Comparison of ENCODE assay signal across 29 mouse cellular contexts in genomic region chr12:105805790-105806189, GRCm38 (mm10). TPM values are rescaled to one million over a fixed set of nuclear protein-coding genes. Genes with fewer than 3 reads are reported as not detected.
DNase-seq lines count a peak whose midpoint lies in the region; ATAC-seq lines count a peak whose summit lies in the region.
"Had no signal": no experiment of that assay in that cellular context is flagged by ENCODE, and none has a peak within 500 bp of the region (broad histone marks: within the 10 kb centered on the region; RNA-seq: fewer than 3 reads in every experiment).

No protein-coding gene starts in this region.

- H3K4me2 ChIP-seq in liver, embryonic 16.5 days (ENCODE audit: low read depth, low read length) = no peak overlapping the region
- no peak overlapping the region for H3K4me2 ChIP-seq in liver, embryonic 12.5 days
- no peak overlapping the region for H3K4me2 ChIP-seq in intestine, embryonic 16.5 days (ENCODE audit: low read depth, low read length)
- no peak overlapping the region for H3K4me2 ChIP-seq in stomach, embryonic 16.5 days (ENCODE audit: low read depth, low read length)
- H3K4me2 ChIP-seq: embryonic facial prominence, embryonic 12.5 days; embryonic facial prominence, embryonic 15.5 days; heart, embryonic 12.5 days; heart, embryonic 15.5 days; hindbrain, embryonic 14.5 days had no signal

- no peak overlapping the region for H3K4me3 ChIP-seq in liver, embryonic 16.5 days (ENCODE audit: low read depth, low read length)
- H3K4me3 ChIP-seq in liver, embryonic 12.5 days = no peak overlapping the region
- no peak overlapping the region for H3K4me3 ChIP-seq in intestine, embryonic 16.5 days (ENCODE audit: low read length)
- no peak overlapping the region for H3K4me3 ChIP-seq in stomach, embryonic 16.5 days (replicated peaks; ENCODE audit: low read length)
- H3K4me3 ChIP-seq: embryonic facial prominence, embryonic 12.5 days; embryonic facial prominence, embryonic 15.5 days; gastrocnemius, adult 2 months; heart, embryonic 12.5 days; heart, embryonic 15.5 days; hindbrain, embryonic 10.5 days had no signal

- no peaks in the 10 kb centered on the region for H3K9me3 ChIP-seq in liver, embryonic 16.5 days (replicated peaks; ENCODE audit: control insufficient read depth, low read length)
- H3K9me3 ChIP-seq in liver, embryonic 12.5 days (replicated peaks) = no peaks in the 10 kb centered on the region
- no peaks in the 10 kb centered on the region for H3K9me3 ChIP-seq in intestine, embryonic 16.5 days (ENCODE audit: control insufficient read depth, low read length)
- H3K9me3 ChIP-seq in stomach, embryonic 16.5 days (replicated peaks; ENCODE audit: control insufficient read depth, low read length) = no peaks in the 10 kb centered on the region
- H3K9me3 ChIP-seq: embryonic facial prominence, embryonic 12.5 days; embryonic facial prominence, embryonic 15.5 days; G1E; heart, embryonic 12.5 days; heart, embryonic 15.5 days; hindbrain, embryonic 10.5 days had no signal

- no peak overlapping the region for H3K9ac ChIP-seq in liver, embryonic 16.5 days (ENCODE audit: low read depth, low read length)
- H3K9ac ChIP-seq in liver, embryonic 12.5 days = no peak overlapping the region
- H3K9ac ChIP-seq in intestine, embryonic 16.5 days (ENCODE audit: low read depth, low read length) = no peak overlapping the region
- H3K9ac ChIP-seq in stomach, embryonic 16.5 days (ENCODE audit: low read length) = no peak overlapping the region
- H3K9ac ChIP-seq: embryonic facial prominence, embryonic 12.5 days; embryonic facial prominence, embryonic 15.5 days; forebrain, postnatal 0 days; heart, embryonic 12.5 days; heart, embryonic 15.5 days; hindbrain, embryonic 14.5 days had no signal

- peak; percentile 53; the same call in 1 of the 2 replicates for ATAC-seq in liver, embryonic 16.5 days (ENCODE audit: low read depth)
- ATAC-seq in liver, embryonic 12.5 days = no peak
- ATAC-seq in intestine, embryonic 16.5 days = peak; percentile 91
- ATAC-seq in stomach, embryonic 16.5 days (ENCODE audit: insufficient read depth, low FRiP score) = peak; percentile 74
- no peak for ATAC-seq in monocyte, adult 5-6 weeks (replicated peaks; ENCODE audit: insufficient number of reproducible peaks, low FRiP score, low TSS enrichment, poor library complexity, severe bottlenecking)
- ATAC-seq: forebrain, embryonic 14.5 days; forebrain, postnatal 0 days; Patski had no signal

- DNase-seq in thymus, postnatal 14 days = no peak
- no peak for DNase-seq in kidney, adult 18-20 months
- DNase-seq: adrenal gland, postnatal 14 days; B cell, adult 2 months; cerebellum, adult 11 months; cerebellum, adult 2 months; cerebellum, adult 9-11 months; cerebellum, postnatal 25 days; forebrain, postnatal 0 days; gastrocnemius, adult 2 months; gastrocnemius, postnatal 14 days; heart, adult 11 months; heart, postnatal 10 days; heart, postnatal 36 days had no signal

- no peaks in the 10 kb centered on the region for H3K27me3 ChIP-seq in liver, embryonic 16.5 days (ENCODE audit: control insufficient read depth, insufficient read depth, low read depth, low read length)
- no peaks in the 10 kb centered on the region for H3K27me3 ChIP-seq in liver, embryonic 12.5 days (replicated peaks)
- no peaks in the 10 kb centered on the region for H3K27me3 ChIP-seq in intestine, embryonic 16.5 days (replicated peaks; ENCODE audit: control insufficient read depth, insufficient read depth, low read length)
- no peaks in the 10 kb centered on the region for H3K27me3 ChIP-seq in stomach, embryonic 16.5 days (ENCODE audit: control insufficient read depth, insufficient read depth, low read length)
- H3K27me3 ChIP-seq: CH12.LX; embryonic facial prominence, embryonic 12.5 days; embryonic facial prominence, embryonic 15.5 days; heart, embryonic 12.5 days; heart, embryonic 15.5 days; Patski had no signal

- H3K27ac ChIP-seq in liver, embryonic 16.5 days (ENCODE audit: low read length) = no peak overlapping the region
- no peak overlapping the region for H3K27ac ChIP-seq in liver, embryonic 12.5 days
- no peak overlapping the region for H3K27ac ChIP-seq in intestine, embryonic 16.5 days (ENCODE audit: low read length)
- no peak overlapping the region for H3K27ac ChIP-seq in stomach, embryonic 16.5 days (ENCODE audit: low read length)
- H3K27ac ChIP-seq: embryonic facial prominence, embryonic 12.5 days; embryonic facial prominence, embryonic 15.5 days; gastrocnemius, adult 2 months; heart, embryonic 15.5 days; hindbrain, embryonic 10.5 days; hindbrain, embryonic 14.5 days had no signal

- 79% methylated on average over 3 of the region's 3 CpGs for WGBS in liver, embryonic 16.5 days (ENCODE audit: insufficient replicate concordance)
- WGBS in liver, embryonic 12.5 days (ENCODE audit: insufficient replicate concordance) = 82% methylated on average over 3 of the region's 3 CpGs
- 71% methylated on average over 3 of the region's 3 CpGs for WGBS in intestine, embryonic 16.5 days
- 70% methylated on average over 3 of the region's 3 CpGs for WGBS in stomach, embryonic 16.5 days

- peaks cover 50% of the 10 kb centered on the region for H3K36me3 ChIP-seq in liver, embryonic 16.5 days (ENCODE audit: control insufficient read depth, insufficient read depth)
- peaks cover 99% of the 10 kb centered on the region for H3K36me3 ChIP-seq in liver, embryonic 12.5 days
- H3K36me3 ChIP-seq in intestine, embryonic 16.5 days (ENCODE audit: control insufficient read depth, insufficient read depth, low read length) = no peaks in the 10 kb centered on the region
- H3K36me3 ChIP-seq in stomach, embryonic 16.5 days (ENCODE audit: control insufficient read depth, insufficient read depth, low read length) = peaks cover 7% of the 10 kb centered on the region; the same call in 1 of the 2 replicates

- H3K4me1 ChIP-seq in liver, embryonic 16.5 days (ENCODE audit: control insufficient read depth, low read depth, low read length) = no peaks in the 10 kb centered on the region
- H3K4me1 ChIP-seq in liver, embryonic 12.5 days = no peaks in the 10 kb centered on the region
- H3K4me1 ChIP-seq in intestine, embryonic 16.5 days (ENCODE audit: control insufficient read depth, insufficient read depth, low read length) = no peaks in the 10 kb centered on the region
- no peaks in the 10 kb centered on the region for H3K4me1 ChIP-seq in stomach, embryonic 16.5 days (ENCODE audit: control insufficient read depth, insufficient read depth, low read length)
- H3K4me1 ChIP-seq: embryonic facial prominence, embryonic 12.5 days; embryonic facial prominence, embryonic 15.5 days; heart, embryonic 15.5 days; hindbrain, embryonic 10.5 days had no signal

RNA-seq across cellular contexts. Expression of gene Papola, which starts 21.3 kb away (rescaled TPM):
- polyA plus RNA-seq in liver, embryonic 16.5 days (2015; fragmentation: Nextera tagmentation; extraction: Ambion mirVana) = 81.6 and 88.3 TPM in 2 replicates
- polyA plus RNA-seq in liver, embryonic 12.5 days (2016; fragmentation: Nextera tagmentation; extraction: Ambion mirVana) = 176 and 181 TPM in 2 replicates
- 154 and 164 TPM in 2 replicates for polyA plus RNA-seq in intestine, embryonic 16.5 days (2015; fragmentation: Nextera tagmentation; extraction: Ambion mirVana)
- polyA plus RNA-seq in stomach, embryonic 16.5 days (2015; fragmentation: Nextera tagmentation; extraction: Ambion mirVana) = 151 and 167 TPM in 2 replicates
- total RNA-seq in monocyte, adult 5-6 weeks (2017) = 190 to 223 TPM (median 204 TPM) in 3 replicates

Comparison
In these comparisons a context has a peak if more than half of its experiments do, and no peak if none do; other contexts are left out.
1. ATAC-seq: peak in liver, embryonic 16.5 days (single experiment), intestine, embryonic 16.5 days (single experiment) and stomach, embryonic 16.5 days (single experiment); none in liver, embryonic 12.5 days (single experiment) and monocyte, adult 5-6 weeks (single experiment).